Mouse (Mus musculus) embryonic fibroblast, embryonic 13.5 days (primary cell): ENCODE results near the gene Rxrg.

Experiments used
- CTCF ChIP-seq: IDR thresholded peaks from 2 replicates; pipeline ENCODE4 v1.5.1; 2011; ENCODE audit warnings: mild to moderate bottlenecking, control low read depth, low read length, moderate library complexity, borderline replicate concordance; ENCODE audit not compliant: insufficient read depth
- POLR2A ChIP-seq: IDR thresholded peaks from 2 replicates; pipeline ENCODE4 v1.6.1; 2011; ENCODE audit warnings: low read depth, mild to moderate bottlenecking, control low read depth, low read length, moderate library complexity

- TF ChIP-seq POLR2A, result no peak
- no peak for TF ChIP-seq CTCF
Observed at GRCm38 (mm10) chr1:167625098-167625497, 26.9 kb downstream of the Rxrg start.
